ENCODE assay signal across 22 mouse cellular contexts in genomic region chr1:119075916-119076315, GRCm38 (mm10). TPM values are rescaled to one million over a fixed set of nuclear protein-coding genes. Genes with fewer than 3 reads are reported as not detected.
DNase-seq lines count a peak whose midpoint lies in the region; ATAC-seq and TF ChIP-seq lines count a peak whose summit lies in the region.
"Had no signal": no experiment of that assay in that cellular context is flagged by ENCODE, and none has a peak within 500 bp of the region (broad histone marks: within the 10 kb centered on the region; RNA-seq: fewer than 3 reads in every experiment).

No protein-coding gene starts in this region.

- peak overlapping the region; percentile 94 for H3K27ac ChIP-seq in ES-Bruce4 (ENCODE audit: insufficient read depth, low read length)
- peak overlapping the region; percentile 100 for H3K27ac ChIP-seq in ES-E14 (ENCODE audit: insufficient read depth, low read depth, low read length, poor library complexity, severe bottlenecking)
- H3K27ac ChIP-seq in intestine, postnatal 0 days (ENCODE audit: low read depth, low read length), result no peak overlapping the region
- H3K27ac ChIP-seq: embryonic facial prominence, embryonic 10.5 days; embryonic facial prominence, embryonic 12.5 days; forebrain, embryonic 10.5 days; forebrain, embryonic 12.5 days had no signal

- H3K9me3 ChIP-seq in E14TG2a.4 (ENCODE audit: low read length), result no peaks in the 10 kb centered on the region
- H3K9me3 ChIP-seq in ES-Bruce4 (replicated peaks; ENCODE audit: control insufficient read depth, insufficient read depth, low read length, poor library complexity, severe bottlenecking), result no peaks in the 10 kb centered on the region
- no peaks in the 10 kb centered on the region for H3K9me3 ChIP-seq in ES-E14 (ENCODE audit: control insufficient read depth, insufficient read depth, low read depth, low read length)
- H3K9me3 ChIP-seq in intestine, postnatal 0 days (ENCODE audit: control insufficient read depth), result no peaks in the 10 kb centered on the region
- H3K9me3 ChIP-seq: embryonic facial prominence, embryonic 10.5 days; embryonic facial prominence, embryonic 12.5 days; forebrain, embryonic 10.5 days; forebrain, embryonic 12.5 days had no signal

- H3K36me3 ChIP-seq in E14TG2a.4 (ENCODE audit: insufficient read depth, low read length), result peaks cover 4% of the 10 kb centered on the region; the same call in 1 of the 2 replicates
- H3K36me3 ChIP-seq in ES-Bruce4 (ENCODE audit: control insufficient read depth, insufficient read depth, low read length, poor library complexity, severe bottlenecking), result no peaks in the 10 kb centered on the region
- no peaks in the 10 kb centered on the region for H3K36me3 ChIP-seq in ES-E14 (ENCODE audit: control insufficient read depth, insufficient read depth, low read length, poor library complexity, severe bottlenecking)
- no peaks in the 10 kb centered on the region for H3K36me3 ChIP-seq in intestine, postnatal 0 days (ENCODE audit: control insufficient read depth, insufficient read depth)
- H3K36me3 ChIP-seq: embryonic facial prominence, embryonic 10.5 days; embryonic facial prominence, embryonic 12.5 days; forebrain, embryonic 10.5 days; forebrain, embryonic 12.5 days had no signal

- WGBS in intestine, postnatal 0 days, result 52% methylated on average over 3 of the region's 3 CpGs

- DNase-seq in ES-E14 (ENCODE audit: low read depth, low spot score) (peak; percentile 82), WW6 (ENCODE audit: low read depth, low spot score) (peak; percentile 57)
- no peak for DNase-seq in cerebellum, postnatal 25 days
- no peak for DNase-seq in kidney, adult 11 months
- DNase-seq: adrenal gland, adult 8-10 months; adrenal gland, postnatal 25 days; cerebellum, adult 11 months; cerebellum, adult 18-20 months; cerebellum, adult 8-10 months; cerebellum, adult 9-11 months; cerebellum, postnatal 14 days had no signal

- H3K9ac ChIP-seq in ES-Bruce4 (ENCODE audit: low read depth, poor library complexity, severe bottlenecking) (no peak overlapping the region), ES-E14 (ENCODE audit: insufficient read depth, low read depth, low read length, poor library complexity, severe bottlenecking) (no peak overlapping the region)
- no peak overlapping the region for H3K9ac ChIP-seq in intestine, postnatal 0 days (ENCODE audit: low read depth, low read length)
- H3K9ac ChIP-seq: embryonic facial prominence, embryonic 12.5 days; forebrain, embryonic 12.5 days had no signal

- no peak for TF ChIP-seq CTCF in E14TG2a.4 (conservative IDR thresholded peaks at IDR 0.05; ENCODE audit: low read length)
- no peak for TF ChIP-seq CTCF in ES-Bruce4 (IDR thresholded peaks at IDR 0.05; ENCODE audit: low read depth, low read length)
- TF ChIP-seq CTCF in intestine, postnatal 0 days (IDR thresholded peaks at IDR 0.05; ENCODE audit: low read depth), result no peak

- ATAC-seq in intestine, postnatal 0 days, result no peak
- no peak for ATAC-seq in erythroid progenitor cell, adult 5-6 weeks (replicated peaks; ENCODE audit: low FRiP score, poor library complexity, severe bottlenecking)
- ATAC-seq: activated CD4-positive, CD25-positive, alpha-beta regulatory T cell, adult 4 months; forebrain, embryonic 14.5 days; forebrain, embryonic 16.5 days had no signal

- no peak for TF ChIP-seq POLR2A in ES-Bruce4 (IDR thresholded peaks at IDR 0.05; ENCODE audit: insufficient read depth, low read length)

- H3K4me3 ChIP-seq in E14TG2a.4 (replicated peaks; ENCODE audit: low read length), result peak overlapping the region; percentile 74
- H3K4me3 ChIP-seq in ES-Bruce4 (ENCODE audit: low read depth, low read length), result no peak overlapping the region
- peak overlapping the region in 1 of 2 experiments; percentile 11; a peak in 1 of 4 replicates for H3K4me3 ChIP-seq in ES-E14 (ENCODE audit: insufficient read depth in 1 of 2, low read depth in 1 of 2, low read length in 2 of 2, poor library complexity in 1 of 2, severe bottlenecking in 1 of 2)
- no peak overlapping the region for H3K4me3 ChIP-seq in intestine, postnatal 0 days (ENCODE audit: low read depth, low read length)
- H3K4me3 ChIP-seq: embryonic facial prominence, embryonic 10.5 days; embryonic facial prominence, embryonic 12.5 days; forebrain, embryonic 10.5 days; forebrain, embryonic 12.5 days had no signal

- H3K27me3 ChIP-seq in E14TG2a.4 (ENCODE audit: insufficient read depth, low read length) (no peaks in the 10 kb centered on the region), ES-Bruce4 (ENCODE audit: control insufficient read depth, insufficient read depth, low read length, poor library complexity, severe bottlenecking) (no peaks in the 10 kb centered on the region)
- peaks cover 2% of the 10 kb centered on the region; the same call in 1 of the 2 replicates for H3K27me3 ChIP-seq in intestine, postnatal 0 days (replicated peaks; ENCODE audit: control insufficient read depth, insufficient read depth, low read length)

- H3K4me1 ChIP-seq in E14TG2a.4 (replicated peaks; ENCODE audit: low read depth, low read length) (peaks cover 81% of the 10 kb centered on the region), ES-Bruce4 (ENCODE audit: control insufficient read depth, insufficient read depth, low read length) (peaks cover 6% of the 10 kb centered on the region), ES-E14 (ENCODE audit: control insufficient read depth in 2 of 2, insufficient read depth in 2 of 2, low read length in 2 of 2, poor library complexity in 1 of 2) (peaks cover 6 to 39% of the 10 kb centered on the region in 2 experiments; a peak in 2 of 4 replicates)
- H3K4me1 ChIP-seq in intestine, postnatal 0 days (replicated peaks; ENCODE audit: control insufficient read depth, insufficient read depth, low read length), result no peaks in the 10 kb centered on the region
- H3K4me1 ChIP-seq: embryonic facial prominence, embryonic 12.5 days; forebrain, embryonic 10.5 days; forebrain, embryonic 12.5 days had no signal

- in situ Hi-C loops in ES-E14 (cut with MboI; ENCODE audit: low sequenced_read_pairs in 2 of 2, unreplicated experiment in 2 of 2), result loop anchor here in 1 of 2 experiments (5.0 kb wide), 1 partner anchor 309 kb away; no protein-coding TSS in a partner anchor

- TF ChIP-seq EP300 in ES-Bruce4 (IDR thresholded peaks at IDR 0.05; ENCODE audit: insufficient read depth, low read depth, low read length), result peak; percentile 94

- H3K4me2 ChIP-seq in intestine, postnatal 0 days (replicated peaks; ENCODE audit: low read depth), result no peak overlapping the region
- H3K4me2 ChIP-seq: embryonic facial prominence, embryonic 12.5 days; forebrain, embryonic 12.5 days had no signal

TF ChIP-seq in ES-E14, 5 proteins besides CTCF, POLR2A, EP300 and RAD21:
- peak; percentile 42 for TF ChIP-seq CHD2 (IDR thresholded peaks at IDR 0.05; ENCODE audit: low read depth, low read length)
- TF ChIP-seq ZNF384 (IDR thresholded peaks at IDR 0.05; ENCODE audit: low read depth, low read length), result no peak

RNA-seq across cellular contexts. Expression of gene Gli2, which starts 22.5 kb away (rescaled TPM):
- polyA plus RNA-seq in ES-Bruce4 (2011; ENCODE audit: insufficient read depth, insufficient read length, low read depth, missing spikeins), result 8.7 and 10.9 TPM in 2 replicates
- 9.8 and 12.2 TPM in 2 replicates for total RNA-seq in ES-E14 (2012; rRNA removed)
- polyA plus RNA-seq in intestine, postnatal 0 days (2015; fragmentation: Nextera tagmentation; extraction: Ambion mirVana), result 2.1 and 3.8 TPM in 2 replicates
- total RNA-seq in erythroid progenitor cell, adult 5-6 weeks (2015; ENCODE audit: low replicate concordance), result not detected in 2 replicates
- not detected in 2 replicates for total RNA-seq in erythroid progenitor cell, adult 5-6 weeks (2017; ENCODE audit: low replicate concordance)
- polyA plus RNA-seq: activated CD4-positive, CD25-positive, alpha-beta regulatory T cell, adult 4 months had no signal

Comparison
In these comparisons a context has a peak if more than half of its experiments do, and no peak if none do; other contexts are left out.
1. DNase-seq: peak in ES-E14 (single experiment) and WW6 (single experiment); none in cerebellum, postnatal 25 days (0 of 2) and kidney, adult 11 months (single experiment).
2. RNA of gene Gli2, which starts 22.5 kb away (total RNA-seq): 9.8 to 12.2 TPM in ES-E14; not detected in erythroid progenitor cell, adult 5-6 weeks; every median in the first group is over 10 times any median in the second.